Mouse (Mus musculus) kidney, adult 18-20 months (tissue): ENCODE results near the gene Bri3.

Experiments used
- DNase-seq: peaks from one replicate; pipeline ENCODE4 v3.0.0; 2021

Gene Bri3

DNA sequence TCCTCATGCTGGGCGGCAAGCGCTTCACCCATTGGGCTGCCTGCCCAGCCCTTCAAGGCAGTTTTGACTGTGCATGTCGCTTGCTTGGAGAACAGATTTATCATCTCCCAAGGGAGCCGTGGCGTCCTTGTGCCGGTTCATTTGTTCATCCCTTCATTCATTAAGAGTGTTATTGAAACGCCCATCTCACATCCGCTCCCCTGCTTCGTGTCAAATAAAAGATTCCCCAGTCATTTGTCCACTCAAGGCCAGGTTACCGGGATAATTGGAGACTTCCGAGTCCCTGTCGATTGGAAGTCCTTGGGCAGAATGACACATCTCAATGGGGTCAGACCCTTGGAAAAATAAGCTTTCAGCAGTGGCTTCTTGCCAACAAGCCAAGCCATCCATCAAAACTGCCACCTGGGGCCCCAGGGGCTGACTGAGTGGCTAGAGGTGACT lies 197.6 kb downstream of the Bri3 start:
- no peak for DNase-seq

DNA sequence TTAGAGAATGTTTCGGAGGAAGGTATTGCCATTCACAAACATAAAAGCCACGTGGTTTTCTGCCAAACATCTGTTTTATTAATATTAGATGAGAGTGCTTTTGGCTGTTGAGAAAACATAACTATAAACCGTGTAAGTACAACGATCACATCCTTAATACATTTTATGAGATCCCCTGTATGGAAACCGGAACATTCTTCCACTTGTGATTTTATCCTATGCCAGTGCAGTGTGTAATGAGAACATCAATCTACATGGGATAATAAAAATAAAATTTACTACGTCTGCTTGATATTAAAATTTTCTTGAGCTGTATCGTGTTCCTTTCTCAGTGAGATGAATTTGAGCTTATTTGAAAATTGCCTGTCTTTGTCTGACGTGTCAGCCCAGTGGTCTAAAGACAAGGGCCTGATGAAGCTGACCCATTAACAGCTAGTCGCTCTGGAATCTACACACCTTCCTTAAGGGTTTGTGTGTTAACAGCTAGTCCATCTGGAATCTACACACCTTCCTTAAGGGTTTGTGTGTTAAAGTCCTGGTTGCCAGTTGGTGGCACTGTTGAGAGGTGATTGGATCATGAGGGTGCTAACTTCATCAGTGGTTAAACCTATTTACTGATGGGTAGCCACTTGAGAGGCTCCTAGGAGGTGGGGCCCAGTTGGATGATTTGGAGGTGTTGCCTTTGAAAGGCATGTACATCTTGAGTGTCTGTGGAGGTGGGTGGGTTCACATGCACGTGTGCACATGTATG lies 202.4 kb downstream of the Bri3 start:
- no peak for DNase-seq

DNA sequence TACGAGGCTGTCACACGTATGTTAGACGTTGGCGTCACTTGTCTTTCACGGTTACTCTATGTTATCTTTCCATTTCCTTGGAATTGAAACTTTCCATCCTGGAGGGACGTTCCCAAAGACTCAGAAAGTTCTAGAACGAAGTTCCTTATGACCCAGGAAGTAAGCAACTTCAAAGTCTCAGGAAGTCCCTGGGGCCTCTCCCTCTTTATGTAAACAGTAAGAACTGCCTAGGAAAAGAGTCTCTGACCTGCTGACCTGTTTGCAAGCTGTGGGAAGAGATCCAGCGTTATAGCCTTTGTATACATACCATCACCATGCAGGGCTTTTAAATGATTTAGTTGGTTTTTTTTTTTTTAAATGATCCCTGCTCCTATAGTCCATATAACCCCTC lies 203.0 kb downstream of the Bri3 start:
- DNase-seq, result no peak

DNA sequence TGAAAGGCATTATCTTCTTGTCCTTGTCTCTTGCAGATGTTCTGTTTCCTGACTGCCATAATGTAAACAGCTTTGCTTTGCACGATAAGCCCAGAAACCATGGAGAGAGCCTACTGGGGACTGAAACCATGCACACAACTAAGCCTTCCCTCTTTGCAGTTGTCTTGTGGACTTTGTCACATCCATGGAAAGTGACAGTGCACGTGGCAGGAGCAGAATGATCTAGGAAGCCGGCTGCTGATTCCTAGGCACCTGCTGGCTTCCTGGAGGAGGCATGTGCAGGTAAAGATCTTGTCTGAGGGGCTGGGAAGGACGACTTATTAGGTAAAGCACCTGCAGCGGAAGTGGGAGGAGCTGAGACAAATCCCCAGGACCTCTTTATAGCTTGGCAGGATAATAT lies 203.7 kb downstream of the Bri3 start:
- DNase-seq, result no peak

DNA sequence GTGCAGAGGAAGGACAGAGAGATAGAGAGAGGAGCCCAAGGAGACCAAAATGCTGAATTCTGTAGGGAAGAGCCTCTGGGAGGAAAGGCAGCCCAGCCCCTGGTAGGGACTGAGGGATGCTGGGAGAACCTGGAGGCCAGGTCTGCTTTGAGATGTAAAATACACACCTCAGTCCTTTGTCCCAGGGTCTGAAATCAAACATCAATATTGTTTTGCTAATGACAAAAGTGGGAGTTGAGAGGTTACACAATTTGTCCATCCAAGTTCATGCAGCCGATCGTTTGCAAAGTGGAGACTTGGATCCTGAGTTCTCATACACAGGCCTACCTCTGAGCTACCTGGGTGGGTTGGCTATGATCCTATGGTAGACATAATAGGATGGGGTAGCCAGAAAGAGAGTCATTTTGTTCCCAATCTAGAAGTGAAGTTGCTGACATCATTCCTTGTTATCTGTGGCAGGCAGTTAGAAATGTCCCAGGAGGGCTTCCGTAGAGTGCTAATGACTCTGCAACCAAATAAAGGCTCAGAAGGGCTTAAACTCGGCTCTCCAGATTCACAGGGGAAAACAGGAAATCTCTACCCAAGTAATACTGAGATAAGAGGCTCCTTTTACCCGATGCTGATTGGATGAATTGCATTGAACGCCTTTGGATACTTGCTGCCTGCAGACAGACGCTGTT lies 208.7 kb downstream of the Bri3 start:
- no peak for DNase-seq

DNA sequence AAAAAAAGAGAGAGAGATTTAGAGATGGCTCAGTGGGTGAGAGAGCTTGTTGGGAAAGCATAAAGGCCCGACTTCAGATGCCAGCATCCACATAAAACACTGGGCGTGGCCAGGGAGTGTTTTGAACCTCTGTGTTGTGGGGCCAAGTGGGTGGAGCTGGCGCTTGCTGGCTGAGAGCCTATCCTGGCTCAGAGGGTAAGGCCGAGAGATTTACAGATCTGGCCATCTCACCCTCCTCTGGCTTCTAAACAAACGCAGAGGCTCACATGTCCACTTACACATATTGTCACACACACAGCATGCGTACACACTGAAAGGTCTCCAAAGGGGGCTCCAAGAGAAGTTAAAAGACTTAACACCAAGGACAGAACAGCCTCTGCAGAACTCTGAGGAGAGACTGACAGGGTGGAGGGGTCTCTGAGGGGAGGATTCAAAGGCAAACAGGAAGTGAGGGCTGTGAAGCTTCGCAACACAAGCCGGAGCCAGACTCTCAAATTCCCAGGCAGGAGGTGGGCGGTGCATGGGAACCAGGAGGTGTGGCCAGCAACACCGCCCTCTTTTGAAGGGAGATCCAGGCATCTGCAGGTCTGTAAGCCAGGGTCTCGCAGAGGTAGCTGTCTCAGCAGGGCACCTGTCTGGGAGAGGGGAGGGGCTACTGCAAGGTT lies 213.5 kb downstream of the Bri3 start:
- no peak for DNase-seq

DNA sequence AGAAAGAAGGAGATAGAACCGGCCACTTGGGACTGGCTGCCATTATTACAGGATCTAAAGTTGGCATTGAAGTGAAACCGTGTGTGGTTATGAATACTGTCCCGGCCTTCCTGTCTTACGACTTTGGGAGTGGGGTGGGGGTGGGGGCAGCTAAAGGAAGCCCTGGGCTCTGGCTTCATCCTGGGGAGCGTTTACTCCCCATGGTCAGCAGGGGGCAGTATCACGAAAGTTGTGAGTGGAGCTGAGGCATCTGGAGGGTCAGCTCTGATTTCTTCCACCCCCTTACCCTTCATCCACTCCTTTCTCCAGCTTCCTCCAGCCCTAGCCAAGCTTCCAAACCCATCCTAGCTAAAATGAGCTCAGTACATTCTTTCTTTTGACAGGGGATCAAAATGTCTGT lies 222.8 kb downstream of the Bri3 start:
- DNase-seq, result no peak

DNA sequence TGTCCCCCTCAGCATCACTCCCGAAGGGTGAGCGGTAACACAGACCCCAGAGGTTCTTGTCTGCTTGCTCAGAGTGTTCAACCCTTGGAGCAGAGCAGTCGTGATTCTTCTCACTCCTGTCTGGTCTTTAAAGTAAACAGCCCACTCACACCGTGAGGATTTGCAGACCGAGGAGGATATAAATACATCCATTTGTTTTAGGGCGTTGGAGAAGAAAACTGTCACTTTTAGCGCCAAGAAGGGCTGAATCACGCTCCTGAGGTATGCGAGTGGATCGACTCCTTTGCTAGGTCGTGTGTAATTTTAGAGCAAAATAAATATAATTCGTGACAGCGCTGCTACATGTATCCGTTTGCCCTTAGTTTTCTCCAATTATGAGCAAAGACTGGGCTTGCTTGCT lies 228.8 kb downstream of the Bri3 start:
- no peak for DNase-seq

DNA sequence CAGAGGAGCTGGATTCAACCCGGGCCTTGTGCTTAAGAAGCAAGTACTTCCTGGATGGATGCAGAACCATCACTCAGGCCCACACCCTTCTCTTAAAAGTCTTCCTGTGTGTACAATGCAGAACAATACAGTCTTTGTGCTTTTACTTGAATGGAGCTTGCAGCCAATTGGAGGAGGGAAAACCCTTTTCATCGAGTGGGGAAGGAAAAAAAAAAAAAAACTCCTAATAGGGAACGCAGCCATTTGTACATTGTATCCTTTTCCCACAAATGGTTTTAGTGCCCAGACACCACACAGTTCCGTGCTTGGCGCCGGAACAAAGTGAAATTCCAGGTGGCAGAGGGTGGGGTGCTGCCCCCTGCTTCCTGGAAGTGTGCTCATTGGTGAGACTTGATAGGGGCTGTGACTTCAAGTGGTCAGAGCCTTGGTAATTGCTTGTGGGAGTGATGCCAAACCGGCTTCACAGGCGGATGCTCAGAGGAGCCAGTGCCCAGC lies 235.5 kb downstream of the Bri3 start:
- no peak for DNase-seq

DNA sequence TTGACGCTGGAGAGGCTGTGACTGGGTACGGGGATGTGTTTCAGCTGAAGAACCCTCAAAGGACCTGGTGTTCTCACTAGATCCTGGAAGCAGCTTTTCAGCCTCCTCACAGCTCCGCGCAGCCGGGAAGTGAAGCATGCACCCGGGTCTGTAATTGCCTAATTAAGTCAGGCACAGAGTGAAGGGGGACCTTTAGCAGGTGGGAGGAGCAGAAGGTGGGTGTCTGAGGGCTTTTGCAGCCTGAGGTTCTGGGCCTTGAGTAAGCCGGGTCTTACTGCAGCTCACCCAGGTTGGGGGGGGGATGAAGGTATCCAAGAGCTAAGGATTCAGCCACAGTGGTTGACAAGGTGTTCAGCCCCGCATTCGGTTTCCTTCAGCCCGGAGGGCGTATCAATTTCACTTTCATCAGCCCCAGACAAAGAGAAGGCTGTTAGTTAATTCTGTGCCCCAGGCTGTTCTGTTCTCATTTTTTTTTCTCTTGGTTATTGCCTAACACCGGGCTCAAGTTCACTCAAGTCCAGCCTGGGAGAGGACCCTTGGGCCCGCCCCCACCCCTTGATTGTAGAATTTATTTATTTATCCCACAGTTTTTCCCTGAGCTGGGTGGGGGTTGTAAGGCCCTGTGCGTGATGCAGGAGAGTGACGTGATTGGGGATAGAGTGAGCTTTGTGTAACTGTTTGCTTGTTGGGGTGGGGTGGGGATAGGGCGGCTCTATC lies 239.6 kb downstream of the Bri3 start:
- DNase-seq, result no peak

DNA sequence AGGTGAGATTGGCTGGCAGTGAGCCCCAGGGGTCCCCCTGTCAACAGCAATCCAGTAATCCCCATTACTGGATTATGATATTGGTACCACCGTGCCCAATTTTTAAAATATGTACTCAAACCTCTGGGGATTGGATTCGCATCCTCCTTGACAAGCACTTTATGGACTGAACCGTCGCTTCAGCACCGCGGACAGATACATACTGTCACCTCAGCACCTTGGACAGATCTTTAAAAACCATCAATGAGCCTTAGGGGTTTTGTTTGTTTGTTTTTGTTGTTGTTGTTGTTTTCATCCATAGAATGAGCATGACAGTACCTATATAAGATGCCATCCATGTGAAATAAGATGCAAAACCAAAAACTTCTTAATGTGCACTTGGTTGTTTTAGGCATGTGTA lies 247.1 kb downstream of the Bri3 start:
- DNase-seq, result no peak
